Mouse (Mus musculus): ENCODE measurements around the gene Clec16a. TPM values are rescaled to one million over a fixed set of nuclear protein-coding genes. Genes with fewer than 3 reads are reported as not detected.

Clec16a gene
- polyA plus RNA-seq (2012; ENCODE audit: low replicate concordance) = 19.6 and 27.6 TPM in 2 replicates

GRCm38 (mm10) chr16:10544995-10545622 lies at the start of gene Clec16a:
TSS of gene Clec16a (plus strand) at chr16:10545339.

GRCm38 (mm10) chr16:10542698-10543365 lies 2.3 kb upstream of the Clec16a start, which contains the start of gene Dexi:
TSS of gene Dexi (minus strand) at chr16:10543054.

GRCm38 (mm10) chr16:10785371-10786231 lies 240.5 kb downstream of the Clec16a start, which contains the start of gene Socs1:
TSS of gene Socs1 (minus strand) at chr16:10785536.

GRCm38 (mm10) chr16:10788271-10788670 lies 243.1 kb downstream of the Clec16a start, which contains the start of gene Tnp2:
TSS of gene Tnp2 (minus strand) at chr16:10788660.

GRCm38 (mm10) chr16:10790702-10791101 lies 245.6 kb downstream of the Clec16a start, which contains the start of gene Prm3:
TSS of gene Prm3 (minus strand) at chr16:10790914.

Other genes with a start within 250 kb of the Clec16a start
- 0.24 TPM in 1 of 2 replicates, not detected in the other for gene Emp2, start 231.4 kb upstream of the Clec16a start, polyA plus RNA-seq (2012; ENCODE audit: low replicate concordance)
- 0.08 TPM in 1 of 2 replicates, not detected in the other for gene Tekt5, start 149.8 kb upstream of the Clec16a start, polyA plus RNA-seq (2012; ENCODE audit: low replicate concordance)
- gene Nubp1, start 133.4 kb upstream of the Clec16a start, polyA plus RNA-seq (2012; ENCODE audit: low replicate concordance) = 33.6 and 35.0 TPM in 2 replicates
- not detected in 2 replicates for gene Tvp23a, start 98.0 kb upstream of the Clec16a start, polyA plus RNA-seq (2012; ENCODE audit: low replicate concordance)
- gene Ciita, start 65.3 kb upstream of the Clec16a start, polyA plus RNA-seq (2012; ENCODE audit: low replicate concordance) = 103 and 142 TPM in 2 replicates
- gene Dexi, start 2.3 kb upstream of the Clec16a start, polyA plus RNA-seq (2012; ENCODE audit: low replicate concordance) = 39.2 and 96.3 TPM in 2 replicates
- gene Socs1, start 240.2 kb downstream of the Clec16a start, polyA plus RNA-seq (2012; ENCODE audit: low replicate concordance) = 35.0 and 105 TPM in 2 replicates
- gene Tnp2, start 243.3 kb downstream of the Clec16a start, polyA plus RNA-seq (2012; ENCODE audit: low replicate concordance) = 0.42 and 1.7 TPM in 2 replicates
- gene Prm3, start 245.6 kb downstream of the Clec16a start, polyA plus RNA-seq (2012; ENCODE audit: low replicate concordance) = not detected in 2 replicates

All from hematopoietic multipotent progenitor cell, adult 10-12 weeks (in vitro differentiated cells).